ENCODE assay signal across 17 mouse cellular contexts in genomic region chr17:79563067-79563620, GRCm38 (mm10). TPM values are rescaled to one million over a fixed set of nuclear protein-coding genes. Genes with fewer than 3 reads are reported as not detected.
DNase-seq lines count a peak whose midpoint lies in the region; ATAC-seq and TF ChIP-seq lines count a peak whose summit lies in the region.
"Had no signal": no experiment of that assay in that cellular context is flagged by ENCODE, and none has a peak within 500 bp of the region (broad histone marks: within the 10 kb centered on the region; RNA-seq: fewer than 3 reads in every experiment).

No protein-coding gene starts in this region.

- peak overlapping the region; percentile 31 for H3K27ac ChIP-seq in heart, embryonic 11.5 days (ENCODE audit: low read depth, low read length)
- H3K27ac ChIP-seq in lung, embryonic 16.5 days (ENCODE audit: low read length), result peak overlapping the region; percentile 27
- H3K27ac ChIP-seq in embryonic facial prominence, embryonic 12.5 days, result 0 out of 2 replicates have a peak overlapping the region, but pooled peaks have one; percentile 17
- H3K27ac ChIP-seq in olfactory bulb, adult 2 months (ENCODE audit: insufficient read depth, low read depth, low read length), result peak overlapping the region; percentile 26; the same call in 1 of the 2 replicates
- H3K27ac ChIP-seq in hindbrain, embryonic 14.5 days, result no peak overlapping the region

- TF ChIP-seq CTCF in olfactory bulb, adult 2 months (IDR thresholded peaks at IDR 0.05; ENCODE audit: insufficient read depth, low read depth, low read length), result no peak

- no peaks in the 10 kb centered on the region for H3K36me3 ChIP-seq in heart, embryonic 11.5 days (ENCODE audit: control insufficient read depth, insufficient read depth, low read length)
- H3K36me3 ChIP-seq in lung, embryonic 16.5 days (ENCODE audit: control insufficient read depth, insufficient read depth, low read length), result no peaks in the 10 kb centered on the region
- H3K36me3 ChIP-seq in embryonic facial prominence, embryonic 12.5 days, result no peaks in the 10 kb centered on the region
- no peaks in the 10 kb centered on the region for H3K36me3 ChIP-seq in hindbrain, embryonic 14.5 days (replicated peaks; ENCODE audit: control insufficient read depth, insufficient read depth)

- H3K27me3 ChIP-seq in heart, embryonic 11.5 days (ENCODE audit: control insufficient read depth, insufficient read depth, low read length), result no peaks in the 10 kb centered on the region
- H3K27me3 ChIP-seq in lung, embryonic 16.5 days (ENCODE audit: control insufficient read depth, insufficient read depth, low read depth, low read length), result no peaks in the 10 kb centered on the region
- no peaks in the 10 kb centered on the region for H3K27me3 ChIP-seq in embryonic facial prominence, embryonic 12.5 days
- H3K27me3 ChIP-seq in hindbrain, embryonic 14.5 days (ENCODE audit: control insufficient read depth, insufficient read depth, low read length), result no peaks in the 10 kb centered on the region

- no peak for ATAC-seq in heart, embryonic 11.5 days (replicated peaks; ENCODE audit: insufficient number of reproducible peaks, low FRiP score, low TSS enrichment)
- no peak for ATAC-seq in lung, embryonic 16.5 days (ENCODE audit: low read depth)
- no peak for ATAC-seq in embryonic facial prominence, embryonic 12.5 days (ENCODE audit: insufficient number of reproducible peaks, insufficient read depth, low FRiP score, low TSS enrichment)
- ATAC-seq in hindbrain, embryonic 14.5 days (ENCODE audit: low FRiP score), result no peak
- ATAC-seq: hindbrain, embryonic 16.5 days had no signal

- H3K9me3 ChIP-seq in heart, embryonic 11.5 days (replicated peaks; ENCODE audit: control insufficient read depth, low read length), result peaks cover 8% of the 10 kb centered on the region
- H3K9me3 ChIP-seq in lung, embryonic 16.5 days (ENCODE audit: control insufficient read depth, low read length), result peaks cover 16% of the 10 kb centered on the region
- H3K9me3 ChIP-seq in embryonic facial prominence, embryonic 12.5 days, result peaks cover 8% of the 10 kb centered on the region
- H3K9me3 ChIP-seq in hindbrain, embryonic 14.5 days (ENCODE audit: control insufficient read depth, low read length), result peaks cover 11% of the 10 kb centered on the region

- no peak for TF ChIP-seq POLR2A in olfactory bulb, adult 2 months (IDR thresholded peaks at IDR 0.05; ENCODE audit: insufficient read depth, low read depth, low read length)

- DNase-seq in heart, adult 18-20 months, result no peak
- no peak for DNase-seq in lung, postnatal 25 days (ENCODE audit: low spot score)
- DNase-seq in hindbrain, embryonic 14.5 days (ENCODE audit: low spot score), result no peak
- DNase-seq: adrenal gland, adult 2 months; cerebellum, adult 2 months; kidney, adult 8-10 months; kidney, postnatal 36 days; lung, postnatal 4 days; right cerebral cortex, postnatal 25 days; thymus, adult 2 months had no signal

- no peak overlapping the region for H3K4me3 ChIP-seq in heart, embryonic 11.5 days (ENCODE audit: low read depth, low read length)
- H3K4me3 ChIP-seq in lung, embryonic 16.5 days (ENCODE audit: low read length), result no peak overlapping the region
- no peak overlapping the region for H3K4me3 ChIP-seq in embryonic facial prominence, embryonic 12.5 days
- no peak overlapping the region for H3K4me3 ChIP-seq in olfactory bulb, adult 2 months (ENCODE audit: insufficient read depth, low read depth, low read length)
- H3K4me3 ChIP-seq in hindbrain, embryonic 14.5 days (replicated peaks; ENCODE audit: low read length), result no peak overlapping the region

- WGBS in heart, embryonic 11.5 days (ENCODE audit: insufficient replicate concordance), result 57% methylated on average over 7 of the region's 7 CpGs
- WGBS in lung, embryonic 16.5 days, result 58% methylated on average over 7 of the region's 7 CpGs
- 58% methylated on average over 7 of the region's 7 CpGs for WGBS in embryonic facial prominence, embryonic 12.5 days
- WGBS in olfactory bulb, adult 2 months, result 24% methylated on average over 7 of the region's 7 CpGs
- WGBS in hindbrain, embryonic 14.5 days, result 66% methylated on average over 7 of the region's 7 CpGs

- peaks cover 8% of the 10 kb centered on the region for H3K4me1 ChIP-seq in heart, embryonic 11.5 days (ENCODE audit: control insufficient read depth, insufficient read depth, low read length)
- peaks cover 26% of the 10 kb centered on the region for H3K4me1 ChIP-seq in lung, embryonic 16.5 days (replicated peaks; ENCODE audit: control insufficient read depth, insufficient read depth, low read length)
- peaks cover 23% of the 10 kb centered on the region for H3K4me1 ChIP-seq in embryonic facial prominence, embryonic 12.5 days
- peaks cover 10% of the 10 kb centered on the region for H3K4me1 ChIP-seq in olfactory bulb, adult 2 months (ENCODE audit: control insufficient read depth, insufficient read depth, low read length)
- H3K4me1 ChIP-seq in hindbrain, embryonic 14.5 days (replicated peaks; ENCODE audit: control insufficient read depth, insufficient read depth, low read length), result no peaks in the 10 kb centered on the region

- H3K9ac ChIP-seq in heart, embryonic 11.5 days (ENCODE audit: low read depth, low read length), result no peak overlapping the region
- no peak overlapping the region for H3K9ac ChIP-seq in lung, embryonic 16.5 days (ENCODE audit: low read length)
- no peak overlapping the region for H3K9ac ChIP-seq in embryonic facial prominence, embryonic 12.5 days
- no peak overlapping the region for H3K9ac ChIP-seq in hindbrain, embryonic 14.5 days

- H3K4me2 ChIP-seq in heart, embryonic 11.5 days, result peak overlapping the region; percentile 27
- H3K4me2 ChIP-seq in lung, embryonic 16.5 days (ENCODE audit: low read depth, low read length), result no peak overlapping the region
- no peak overlapping the region for H3K4me2 ChIP-seq in embryonic facial prominence, embryonic 12.5 days (replicated peaks)
- no peak overlapping the region for H3K4me2 ChIP-seq in hindbrain, embryonic 14.5 days (replicated peaks)
- H3K4me2 ChIP-seq: liver, embryonic 11.5 days; midbrain, embryonic 11.5 days had no signal

RNA-seq across cellular contexts. Expression of gene Rmdn2, which starts 48.5 kb away (rescaled TPM):
- 18.0 and 20.2 TPM in 2 replicates for polyA plus RNA-seq in heart, embryonic 11.5 days (2014; fragmentation: Nextera tagmentation; extraction: Ambion mirVana)
- 10 to 100 TPM; 12.5 to 13.1 TPM for total RNA-seq in heart, adult 18-20 months (2021)
- polyA plus RNA-seq in lung, embryonic 16.5 days (2015; fragmentation: Nextera tagmentation; extraction: Ambion mirVana), result 31.4 and 33.6 TPM in 2 replicates
- polyA plus RNA-seq in embryonic facial prominence, embryonic 12.5 days (2016; fragmentation: Nextera tagmentation; extraction: Ambion mirVana), result 12.1 and 12.3 TPM in 2 replicates
- not detected in 2 replicates for polyA plus RNA-seq in olfactory bulb, adult 2 months (2012; ENCODE audit: insufficient read depth, insufficient read length, low replicate concordance, missing spikeins)
- 8.7 and 13.4 TPM in 2 replicates for polyA plus RNA-seq in hindbrain, embryonic 14.5 days (2014; fragmentation: Nextera tagmentation; extraction: Ambion mirVana)
